Mouse (Mus musculus): ENCODE results near the gene Slc15a2.

Slc15a2 gene

DNA sequence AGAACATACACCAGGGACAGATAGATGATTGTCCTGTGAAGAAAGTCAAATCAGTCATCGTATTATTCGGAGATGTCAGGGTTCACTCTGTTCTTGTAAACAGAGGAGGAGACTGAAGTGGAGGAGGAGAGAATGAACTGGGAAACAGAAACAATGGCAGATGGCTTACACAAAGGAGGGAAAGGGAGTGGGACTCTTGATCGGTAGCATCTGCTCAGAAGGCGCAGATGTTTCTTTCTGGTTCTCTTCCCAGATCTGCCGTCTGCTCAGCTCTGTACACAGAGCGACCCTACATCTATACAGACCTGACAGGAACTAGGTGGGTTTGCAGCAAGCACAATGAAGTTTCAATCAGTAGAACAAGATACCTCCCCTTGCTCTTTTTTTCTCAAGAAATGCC lies 9.1 kb downstream of the Slc15a2 start:
- ChIA-PET POLR2A (no interaction called here), CTCF (no interaction called here)

DNA sequence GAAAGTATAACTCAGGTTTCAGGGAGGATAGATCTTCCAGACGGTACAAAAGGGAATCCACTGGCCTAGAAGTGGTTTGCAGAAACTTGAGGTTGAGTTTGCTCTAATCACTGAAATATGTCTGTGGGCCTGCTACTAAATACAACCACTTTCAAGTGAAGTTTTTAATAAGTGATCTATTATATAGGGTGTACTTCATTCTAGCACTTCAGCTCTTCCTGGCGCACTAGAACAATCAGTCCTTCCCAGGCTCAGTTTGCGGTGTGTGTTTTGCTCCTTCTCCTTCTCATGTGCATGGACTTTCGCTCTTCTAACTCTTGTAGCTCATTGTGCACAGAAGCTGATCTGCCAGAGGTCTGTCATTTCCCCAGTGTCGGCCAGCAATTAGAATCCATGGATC lies 11.8 kb downstream of the Slc15a2 start:
- CTCF ChIA-PET, result no interaction called here
- POLR2A ChIA-PET, result no interaction called here

DNA sequence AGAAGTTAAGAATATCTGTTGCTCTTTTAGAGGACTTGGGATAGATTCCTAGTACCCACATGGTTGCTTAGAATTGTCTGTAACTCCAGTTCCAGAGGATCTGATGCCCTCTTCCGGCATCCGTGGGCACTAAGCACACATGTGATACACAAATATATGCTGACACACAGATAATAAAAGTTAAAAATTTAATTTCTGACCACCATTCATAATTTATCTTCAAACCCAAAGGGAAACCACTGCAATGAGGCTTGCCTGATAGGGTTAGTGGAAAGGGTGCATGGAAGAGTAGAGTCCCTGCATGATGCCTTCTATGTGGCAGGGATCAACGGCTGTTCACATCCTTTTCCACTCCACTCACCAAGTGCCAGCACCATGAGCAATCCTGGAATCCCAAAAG lies 13.1 kb downstream of the Slc15a2 start:
- ChIA-PET CTCF (no interaction called here), POLR2A (no interaction called here)

DNA sequence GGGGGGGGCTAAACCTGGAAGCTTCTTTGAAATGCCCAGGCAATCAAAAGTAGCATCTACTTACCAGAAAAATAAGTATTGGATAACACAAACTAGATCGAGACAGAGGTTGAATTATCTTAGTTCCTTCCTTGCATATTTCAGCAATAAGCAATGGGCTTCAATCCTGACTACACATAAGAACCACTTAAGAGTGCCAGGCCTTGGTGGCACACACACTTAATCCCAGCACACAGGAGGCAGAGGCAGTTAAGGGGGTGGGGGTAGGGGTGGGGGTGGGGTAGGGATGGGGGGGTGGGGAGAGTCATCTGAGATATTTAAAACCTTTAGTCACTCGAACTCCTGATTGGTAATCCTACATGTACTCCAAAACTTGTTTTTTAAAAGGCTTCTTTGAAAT lies 13.5 kb downstream of the Slc15a2 start:
- CTCF ChIA-PET, result no interaction called here
- POLR2A ChIA-PET, result interaction anchor here in 1 of 4 experiments (0.6 to 1.2 kb wide), 3 partner anchors 52 to 64 kb away, joined by 5 to 8 read pairs (median 6); no protein-coding TSS in a partner anchor

- POLR2A ChIA-PET, result interaction anchor here in 1 of 4 experiments (0.6 to 1.2 kb wide), 3 partner anchors 53 to 63 kb away, joined by 5 to 8 read pairs (median 6); no protein-coding TSS in a partner anchor
- CTCF ChIA-PET, result no interaction called here
These were observed 13.9 kb downstream of the Slc15a2 start for GRCm38 (mm10) chr16:36770830-36771229.

GRCm38 (mm10) chr16:36770191-36770771 lies 14.5 kb downstream of the Slc15a2 start:
- POLR2A ChIA-PET, result interaction anchor here in 1 of 4 experiments (0.6 to 1.2 kb wide), 4 partner anchors 53 to 730 kb away, joined by 3 to 8 read pairs (median 6); no protein-coding TSS in a partner anchor

GRCm38 (mm10) chr16:36751979-36752378 lies 32.8 kb downstream of the Slc15a2 start:
- CTCF ChIA-PET, result no interaction called here
- POLR2A ChIA-PET, result no interaction called here

More at GRCm38 (mm10) chr16:36770191-36770771, 14.5 kb downstream of the Slc15a2 start:
- CTCF ChIA-PET, result interaction anchor here in 1 of 4 experiments (0.6 kb wide), 1 partner anchor 628 kb away, joined by 3 read pairs; no protein-coding TSS in a partner anchor

- POLR2A ChIA-PET, result interaction anchor here in 1 of 4 experiments (1.2 kb wide), 1 partner anchor 40 kb away, joined by 3 read pairs; no protein-coding TSS in a partner anchor
- CTCF ChIA-PET, result interaction anchor here in 1 of 4 experiments (0.6 kb wide), 1 partner anchor 61 kb away, joined by 3 read pairs; no protein-coding TSS in a partner anchor
These were observed 37.0 kb downstream of the Slc15a2 start for GRCm38 (mm10) chr16:36747767-36748166.

DNA sequence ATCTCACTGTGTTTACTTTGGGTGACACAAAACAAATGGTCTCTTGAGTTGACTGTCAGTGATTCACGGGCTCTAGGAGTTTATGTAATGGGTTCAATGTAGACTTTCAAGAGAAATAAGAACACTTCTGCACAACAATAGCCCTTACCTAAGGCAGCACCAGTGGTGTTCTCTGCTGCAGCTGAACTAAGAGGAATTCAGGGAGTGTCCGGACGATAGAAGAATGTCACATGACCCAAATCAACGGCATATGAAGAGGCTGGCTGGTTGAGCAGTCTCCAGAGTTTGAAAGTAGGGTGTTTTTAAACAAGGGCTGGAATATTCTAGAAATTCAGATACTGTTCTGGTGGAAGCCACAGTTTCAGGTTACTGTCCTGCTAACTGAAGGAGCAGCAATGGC lies 37.7 kb downstream of the Slc15a2 start:
- CTCF ChIA-PET, result no interaction called here
- POLR2A ChIA-PET, result interaction anchor here in 1 of 4 experiments (1.2 kb wide), 1 partner anchor 39 kb away, joined by 3 read pairs; no protein-coding TSS in a partner anchor

DNA sequence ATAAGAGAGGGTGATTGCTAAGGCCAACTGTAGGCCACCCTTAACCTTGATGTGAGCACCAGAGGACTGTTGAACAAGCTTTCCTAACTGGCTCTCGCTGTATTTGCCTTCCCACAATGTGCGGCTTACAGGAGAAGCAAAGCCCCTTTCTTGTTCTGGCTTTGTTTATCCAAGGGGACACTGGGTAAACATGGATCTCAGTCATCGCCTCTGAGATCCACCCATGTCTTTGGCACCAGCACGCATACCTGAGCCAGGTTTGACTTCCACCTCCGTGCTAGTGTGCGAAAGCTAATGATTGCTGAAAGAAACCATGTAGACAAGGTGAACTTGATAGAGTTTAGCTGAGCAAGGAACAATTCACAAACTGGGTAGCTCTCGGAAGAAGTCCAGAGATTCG lies 41.2 kb downstream of the Slc15a2 start:
- ChIA-PET CTCF (no interaction called here), POLR2A (interaction anchor here in 2 of 4 experiments (0.5 kb wide), 2 partner anchors 342 to 1158 kb away, joined by 3 read pairs; no protein-coding TSS in a partner anchor)

DNA sequence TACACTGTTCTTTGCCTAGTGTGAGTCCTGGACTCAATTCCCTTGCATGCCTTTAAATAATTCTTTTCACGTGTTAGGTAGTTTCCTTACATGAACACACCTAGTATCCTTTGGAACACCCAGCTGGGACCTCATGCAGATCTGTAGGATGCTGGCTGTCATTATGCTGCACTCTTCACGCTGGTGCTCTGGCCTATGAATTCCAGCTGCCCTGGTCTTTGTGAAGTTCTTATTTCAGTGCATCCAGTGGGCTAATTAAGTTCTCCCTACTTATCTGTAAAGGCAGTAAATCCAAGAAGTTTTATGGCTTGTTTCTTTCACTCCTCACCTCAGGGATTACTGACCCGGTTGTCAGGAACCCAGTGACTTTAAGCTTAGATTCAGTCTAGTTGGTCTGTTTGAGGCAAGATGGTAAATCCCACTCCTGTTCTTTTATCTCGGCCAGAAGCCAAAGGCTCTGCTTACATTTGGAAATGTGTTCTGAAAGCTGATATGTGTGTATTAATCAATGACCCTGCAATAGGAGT lies 45.3 kb downstream of the Slc15a2 start:
- ChIA-PET CTCF (interaction anchor here in 1 of 4 experiments (0.6 to 0.7 kb wide), 3 partner anchors 12 to 678 kb away, joined by 3 to 5 read pairs (median 3); no protein-coding TSS in a partner anchor), POLR2A (interaction anchor here in 1 of 4 experiments (0.9 kb wide), 1 partner anchor 11 kb away, joined by 3 read pairs; no protein-coding TSS in a partner anchor)

GRCm38 (mm10) chr16:36735421-36735820 lies 49.3 kb downstream of the Slc15a2 start:
- ChIA-PET POLR2A (interaction anchor here in 1 of 4 experiments (1.5 kb wide), 1 partner anchor 26 kb away, joined by 3 read pairs; no protein-coding TSS in a partner anchor), CTCF (no interaction called here)

- ChIA-PET POLR2A (interaction anchor here in 1 of 4 experiments (1.1 kb wide), 1 partner anchor 11 kb away, joined by 3 read pairs; no protein-coding TSS in a partner anchor), CTCF (no interaction called here)
These were observed 50.9 kb downstream of the Slc15a2 start for GRCm38 (mm10) chr16:36733827-36734226.

DNA sequence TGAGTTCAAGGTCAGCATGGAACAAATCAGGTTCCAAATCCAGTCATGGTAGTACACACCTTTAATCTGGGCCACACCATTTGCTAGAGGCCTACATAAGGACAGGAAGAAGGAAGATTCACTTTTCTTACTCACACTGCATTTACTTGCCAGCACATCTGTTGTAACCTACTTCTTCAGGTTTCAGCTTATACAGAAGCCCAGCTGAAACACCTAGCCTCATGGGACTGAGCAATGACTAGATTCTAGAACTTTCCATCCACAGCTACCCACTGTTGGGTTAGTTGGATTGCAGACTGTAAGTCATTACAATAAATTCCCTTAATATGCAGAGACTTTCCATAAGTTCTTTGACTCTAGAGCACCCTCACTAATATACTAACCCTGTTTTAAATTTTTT lies 52.2 kb downstream of the Slc15a2 start:
- ChIA-PET POLR2A (interaction anchor here in 1 of 4 experiments (0.9 kb wide), 1 partner anchor 13 kb away, joined by 3 read pairs; no protein-coding TSS in a partner anchor), CTCF (no interaction called here)

- POLR2A ChIA-PET, result interaction anchor here in 1 of 4 experiments (1.2 kb wide), 1 partner anchor 9 kb away, joined by 4 read pairs; no protein-coding TSS in a partner anchor
- CTCF ChIA-PET, result no interaction called here
These were observed 55.8 kb downstream of the Slc15a2 start for GRCm38 (mm10) chr16:36728959-36729358.

- CTCF ChIA-PET, result no interaction called here
- POLR2A ChIA-PET, result no interaction called here
These were observed 60.8 kb downstream of the Slc15a2 start for GRCm38 (mm10) chr16:36723880-36724443.

DNA sequence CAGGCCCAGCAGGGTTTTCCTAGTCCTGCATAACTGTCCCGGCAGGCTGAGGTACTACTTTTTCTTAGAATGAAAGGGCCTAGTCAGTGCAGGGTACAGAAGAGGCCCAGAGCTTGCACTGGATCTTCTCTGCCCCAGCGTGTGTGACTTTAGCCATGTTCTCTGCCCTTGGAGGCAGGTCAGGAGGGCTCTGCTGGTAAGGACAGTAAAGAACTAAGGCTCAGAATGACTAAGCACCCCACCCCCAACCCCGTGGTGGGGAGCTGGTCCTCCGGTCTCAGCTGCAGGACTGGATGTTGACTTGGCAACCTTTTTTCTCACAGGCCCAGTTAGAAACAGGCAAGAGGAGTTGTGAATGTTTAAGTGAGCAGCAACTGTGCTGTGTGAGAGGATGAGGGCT lies 62.0 kb downstream of the Slc15a2 start:
- POLR2A ChIA-PET, result interaction anchor here in 3 of 4 experiments (0.5 to 5.6 kb wide), 11 partner anchors 10 to 305 kb away, joined by 3 to 33 read pairs (median 4); partner anchors contain the start of gene Iqcb1 (in 1 of the 3)
- CTCF ChIA-PET, result interaction anchor here in 1 of 4 experiments (0.8 to 1.4 kb wide), 2 partner anchors 12 to 249 kb away, joined by 4 to 5 read pairs; no protein-coding TSS in a partner anchor

- ChIA-PET CTCF (interaction anchor here (0.6 to 1.5 kb wide), 12 partner anchors 9 to 931 kb away, joined by 3 to 7 read pairs (median 4); no protein-coding TSS in a partner anchor), POLR2A (interaction anchor here (0.8 to 5.6 kb wide), 18 partner anchors 9 to 819 kb away, joined by 3 to 50 read pairs (median 4); partner anchors contain the start of genes Iqcb1 (in 2 of the 4), Gtf2e1 (in 1 of the 4) and Rabl3 (in 1 of the 4))
These were observed 64.3 kb downstream of the Slc15a2 start for GRCm38 (mm10) chr16:36720194-36721055.
